ENCODE assay signal across 11 mouse cellular contexts in genomic region chr11:68690465-68690864, GRCm38 (mm10). TPM values are rescaled to one million over a fixed set of nuclear protein-coding genes. Genes with fewer than 3 reads are reported as not detected.
A peak's percentile ranks its signal among the peaks of the same experiment; 100 is the strongest.
DNase-seq lines count a peak whose midpoint lies in the region; ATAC-seq and TF ChIP-seq lines count a peak whose summit lies in the region.
"Had no signal": no experiment of that assay in that cellular context is flagged by ENCODE, and none has a peak within 500 bp of the region (broad histone marks: within the 10 kb centered on the region; RNA-seq: fewer than 3 reads in every experiment).

No protein-coding gene starts in this region.

- ATAC-seq in kidney, embryonic 14.5 days (ENCODE audit: low FRiP score, low TSS enrichment), result no peak
- ATAC-seq in heart, embryonic 15.5 days (replicated peaks; ENCODE audit: insufficient number of reproducible peaks, insufficient read depth, low FRiP score, low read depth), result no peak
- ATAC-seq in megakaryocyte progenitor cell, adult 5-6 weeks (replicated peaks; ENCODE audit: poor library complexity), result no peak

- H3K27ac ChIP-seq in gastrocnemius, adult 2 months, result peak overlapping the region; percentile 97
- no peak overlapping the region for H3K27ac ChIP-seq in kidney, embryonic 14.5 days (ENCODE audit: low read depth, low read length)
- H3K27ac ChIP-seq in heart, embryonic 15.5 days, result peak overlapping the region; percentile 27; the same call in 1 of the 2 replicates

- TF ChIP-seq CTCF in gastrocnemius, adult 2 months (IDR thresholded peaks at IDR 0.05), result no peak

- intact Hi-C loops in gastrocnemius, adult 2 months (cut with DNase I), result loop anchor here (5.0 kb wide), 1 partner anchor 53 kb away; no protein-coding TSS in a partner anchor

- no peak overlapping the region for H3K9ac ChIP-seq in kidney, embryonic 14.5 days (ENCODE audit: low read depth, low read length)
- no peak overlapping the region for H3K9ac ChIP-seq in heart, embryonic 15.5 days

- peaks cover 11% of the 10 kb centered on the region for H3K4me1 ChIP-seq in kidney, embryonic 14.5 days (ENCODE audit: control insufficient read depth, insufficient read depth, low read length)
- H3K4me1 ChIP-seq in heart, embryonic 15.5 days (replicated peaks), result peaks cover 21% of the 10 kb centered on the region

- DNase-seq in gastrocnemius, adult 2 months, result no peak
- DNase-seq in gastrocnemius, adult 8-10 months (ENCODE audit: low spot score in 2 of 2), result no peak
- DNase-seq in kidney, postnatal 14 days, result peak; percentile 19
- DNase-seq in A20 (ENCODE audit: low read depth, low spot score), result peak; percentile 8
- DNase-seq in spleen, adult 12 weeks (ENCODE audit: low spot score), result no peak
- DNase-seq: gastrocnemius, postnatal 14 days; liver, embryonic 13.5 days had no signal

- no peak overlapping the region for H3K4me3 ChIP-seq in gastrocnemius, adult 2 months
- H3K4me3 ChIP-seq in kidney, embryonic 14.5 days (ENCODE audit: low read length), result no peak overlapping the region
- H3K4me3 ChIP-seq in heart, embryonic 15.5 days, result no peak overlapping the region

- no peaks in the 10 kb centered on the region for H3K9me3 ChIP-seq in kidney, embryonic 14.5 days (ENCODE audit: control insufficient read depth, low read length)
- no peaks in the 10 kb centered on the region for H3K9me3 ChIP-seq in heart, embryonic 15.5 days (replicated peaks)
- H3K9me3 ChIP-seq: forebrain, embryonic 12.5 days; liver, embryonic 13.5 days had no signal

- no peaks in the 10 kb centered on the region for H3K36me3 ChIP-seq in kidney, embryonic 14.5 days (ENCODE audit: control insufficient read depth, insufficient read depth, low read length)
- H3K36me3 ChIP-seq in heart, embryonic 15.5 days, result no peaks in the 10 kb centered on the region
- H3K36me3 ChIP-seq: forebrain, embryonic 12.5 days; liver, embryonic 13.5 days had no signal

- 78% methylated on average over 5 of the region's 5 CpGs for WGBS in kidney, embryonic 14.5 days
- WGBS in heart, embryonic 15.5 days, result 36% methylated on average over 5 of the region's 5 CpGs

- no peaks in the 10 kb centered on the region for H3K27me3 ChIP-seq in kidney, embryonic 14.5 days (ENCODE audit: control insufficient read depth, insufficient read depth, low read length)
- H3K27me3 ChIP-seq in heart, embryonic 15.5 days, result no peaks in the 10 kb centered on the region
- H3K27me3 ChIP-seq: forebrain, embryonic 12.5 days; liver, embryonic 13.5 days had no signal

- H3K4me2 ChIP-seq in kidney, embryonic 14.5 days (replicated peaks; ENCODE audit: low read depth, low read length), result no peak overlapping the region; the same call in 1 of the 2 replicates
- H3K4me2 ChIP-seq in heart, embryonic 15.5 days, result peak overlapping the region; percentile 12; the same call in 1 of the 2 replicates

RNA-seq across cellular contexts. Expression of gene Myh10, which starts 0.9 kb away (rescaled TPM):
- total RNA-seq in gastrocnemius, adult 2 months (2021), result 10 to 100 TPM; 12.3 to 28.6 TPM
- 10 to 100 TPM; 13.2 to 20.4 (median 15.8) TPM for total RNA-seq in gastrocnemius, adult 8-10 months (2022)
- polyA plus RNA-seq in kidney, embryonic 14.5 days (2014; fragmentation: Nextera tagmentation; extraction: Ambion mirVana), result 115 and 145 TPM in 2 replicates
- polyA plus RNA-seq in heart, embryonic 15.5 days (2015; fragmentation: Nextera tagmentation; extraction: Ambion mirVana), result 90.9 and 110 TPM in 2 replicates
- 6.0 and 8.4 TPM in 2 replicates for total RNA-seq in megakaryocyte progenitor cell, adult 5-6 weeks (2015)
- total RNA-seq in megakaryocyte progenitor cell, adult 5-6 weeks (2017), result 3.9 and 6.5 TPM in 2 replicates

Comparison
In these comparisons a context has a peak if more than half of its experiments do, and no peak if none do; other contexts are left out.
1. DNase-seq: peak in kidney, postnatal 14 days (single experiment) and A20 (single experiment); none in gastrocnemius, adult 2 months (single experiment), gastrocnemius, adult 8-10 months (0 of 2) and spleen, adult 12 weeks (single experiment).